Mouse (Mus musculus): ENCODE measurements around the gene Rnf123.
A peak's percentile ranks its signal among the peaks of the same experiment; 100 is the strongest.

The Rnf123 gene

DNA sequence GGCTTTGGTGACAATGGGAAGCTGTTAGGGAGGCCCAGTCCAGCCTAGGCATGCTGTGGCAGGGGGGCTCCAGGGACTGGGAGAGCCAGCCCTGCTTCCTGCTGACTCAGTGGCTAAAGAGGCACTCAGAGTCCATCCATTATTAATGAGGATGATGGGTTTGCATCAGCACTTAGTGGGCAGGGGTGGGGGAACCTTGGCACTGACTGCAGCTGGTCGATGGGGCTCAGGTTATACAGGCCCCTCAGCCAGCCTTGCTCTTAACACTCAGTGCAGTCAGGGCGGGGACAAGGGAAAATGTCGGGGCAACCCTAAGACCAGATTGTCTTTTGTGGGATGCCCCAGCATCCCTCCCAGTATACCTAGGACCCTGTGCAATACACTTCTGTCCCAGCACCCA, 21.0 kb downstream of the Rnf123 start:
- no peak for DNase-seq (ENCODE audit: low spot score)

DNA sequence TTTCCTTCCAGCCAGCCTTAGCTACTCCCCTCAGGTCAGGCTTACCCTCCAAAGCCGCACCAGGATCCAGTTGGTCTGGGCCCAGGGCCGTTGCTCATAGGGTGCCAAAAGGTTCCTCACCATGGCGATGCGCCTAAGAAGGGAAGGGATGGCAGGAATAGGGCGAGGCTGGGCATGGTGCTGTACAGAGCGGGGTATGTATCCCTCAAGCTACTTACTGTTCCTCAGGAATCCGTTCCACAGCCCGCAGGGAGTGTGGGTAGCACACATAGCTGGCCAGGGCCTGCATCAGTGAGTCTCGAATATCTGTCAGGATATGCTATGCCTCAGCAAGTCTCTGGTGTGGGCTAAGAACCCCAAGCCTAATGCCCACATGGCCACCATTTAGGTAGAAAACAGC, 24.9 kb downstream of the Rnf123 start:
- DNase-seq (ENCODE audit: low spot score), result no peak

DNA sequence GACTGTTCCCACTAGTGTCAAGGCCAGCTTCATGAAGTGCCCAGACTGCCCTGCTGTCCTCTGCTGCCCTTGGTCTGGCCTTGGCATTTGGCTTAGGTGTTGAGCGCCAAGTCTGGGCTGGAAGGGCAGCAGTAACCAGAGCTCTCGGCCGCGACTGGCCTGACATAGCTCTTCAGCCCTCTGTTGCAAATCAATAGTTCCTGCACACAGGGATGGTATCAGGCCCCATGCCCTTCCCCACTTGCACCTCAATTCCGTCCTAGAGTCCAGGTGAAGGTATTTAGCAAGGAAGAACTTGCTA, 25.9 kb downstream of the Rnf123 start:
- DNase-seq (ENCODE audit: low spot score), result no peak

DNA sequence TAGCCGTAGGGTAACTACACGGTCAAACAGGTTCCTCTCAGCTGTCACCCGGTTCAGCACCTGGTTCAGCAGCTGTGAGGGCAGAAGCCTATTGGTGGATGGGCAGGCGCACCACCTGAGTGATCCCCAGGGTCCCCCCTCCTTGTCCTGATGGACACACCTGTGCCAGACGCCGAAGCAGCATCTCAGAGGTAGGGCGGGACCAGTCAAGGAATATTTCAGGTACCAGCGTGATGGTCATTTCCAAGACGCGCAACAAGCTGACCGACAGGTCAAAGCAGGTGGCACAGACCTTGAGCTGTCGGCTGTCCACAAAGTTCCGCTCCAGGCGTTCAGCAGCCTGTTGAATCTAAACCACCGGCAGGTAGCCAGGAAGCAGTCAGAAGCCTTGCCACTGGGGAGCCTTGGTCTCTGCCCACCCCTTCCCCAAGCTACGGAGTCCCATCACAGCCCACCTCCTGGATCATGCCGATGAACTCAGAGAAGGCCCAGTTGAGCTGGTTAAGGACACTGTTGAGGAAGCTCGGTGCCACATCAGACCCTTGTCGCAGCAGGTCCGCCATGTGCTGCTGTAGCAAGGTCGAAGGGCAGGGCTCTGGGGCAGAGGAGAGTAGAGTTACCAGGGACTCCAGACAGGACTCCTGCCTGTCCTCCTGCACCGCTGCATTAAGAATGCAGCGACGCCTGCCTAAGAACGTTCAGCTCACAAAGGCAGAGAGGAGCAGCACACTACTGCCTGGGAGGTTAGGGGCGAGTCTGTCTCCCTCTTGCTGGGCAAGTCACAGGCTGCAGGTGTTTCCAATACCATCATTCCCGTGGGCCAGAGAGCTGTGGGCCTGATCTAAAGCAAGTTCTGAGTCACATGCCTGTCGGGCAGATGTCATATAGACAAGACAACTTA, 26.5 kb downstream of the Rnf123 start:
- DNase-seq (ENCODE audit: low spot score), result no peak

DNA sequence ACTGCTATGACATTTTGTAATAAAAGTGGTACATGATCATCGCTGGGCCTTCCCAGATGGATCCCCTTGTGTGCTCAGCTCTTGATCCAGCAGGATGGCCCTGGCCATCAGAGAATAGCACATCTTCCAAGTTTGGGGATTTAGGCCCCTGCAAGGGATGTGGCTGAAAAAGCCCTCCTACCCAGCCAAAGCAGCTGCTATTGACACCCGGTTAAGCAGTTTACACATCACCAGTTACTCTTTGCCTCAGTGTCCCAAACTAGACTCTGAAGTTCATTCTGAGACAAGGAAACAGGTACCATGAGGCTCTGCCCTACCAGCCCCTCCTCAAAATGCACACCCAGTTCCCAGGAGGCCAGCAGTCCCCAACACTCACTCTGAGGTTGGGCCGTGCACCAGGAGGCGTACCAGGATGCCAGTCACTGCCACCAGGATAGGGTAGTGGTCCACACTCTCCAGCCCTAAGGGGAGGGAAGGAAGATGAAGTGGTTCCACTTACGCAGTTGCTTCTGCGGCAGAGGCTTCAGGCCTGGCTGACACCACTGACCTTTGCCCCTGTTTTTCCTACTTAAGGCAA, 27.4 kb downstream of the Rnf123 start:
- DNase-seq (ENCODE audit: low spot score), result no peak

DNA sequence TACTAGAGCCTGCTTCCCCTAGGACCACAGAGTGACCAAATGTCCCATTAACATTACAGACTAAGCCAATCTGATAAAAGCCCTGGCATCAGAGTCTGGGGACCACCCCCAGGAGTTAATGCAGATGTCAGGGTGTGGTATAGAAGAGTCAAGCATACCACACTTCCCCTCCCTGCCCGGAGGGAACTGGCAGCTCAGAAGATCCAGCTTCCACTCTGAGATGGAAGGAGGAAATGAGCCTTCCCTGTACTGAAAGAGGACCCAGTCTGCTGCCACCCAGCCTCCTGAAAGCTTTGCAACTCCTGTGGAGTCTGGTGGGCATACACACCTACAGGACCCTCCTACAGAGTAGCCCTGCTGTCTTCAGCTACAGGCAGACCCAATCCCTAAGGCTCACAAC, 28.1 kb downstream of the Rnf123 start:
- DNase-seq (ENCODE audit: low spot score), result no peak

DNA sequence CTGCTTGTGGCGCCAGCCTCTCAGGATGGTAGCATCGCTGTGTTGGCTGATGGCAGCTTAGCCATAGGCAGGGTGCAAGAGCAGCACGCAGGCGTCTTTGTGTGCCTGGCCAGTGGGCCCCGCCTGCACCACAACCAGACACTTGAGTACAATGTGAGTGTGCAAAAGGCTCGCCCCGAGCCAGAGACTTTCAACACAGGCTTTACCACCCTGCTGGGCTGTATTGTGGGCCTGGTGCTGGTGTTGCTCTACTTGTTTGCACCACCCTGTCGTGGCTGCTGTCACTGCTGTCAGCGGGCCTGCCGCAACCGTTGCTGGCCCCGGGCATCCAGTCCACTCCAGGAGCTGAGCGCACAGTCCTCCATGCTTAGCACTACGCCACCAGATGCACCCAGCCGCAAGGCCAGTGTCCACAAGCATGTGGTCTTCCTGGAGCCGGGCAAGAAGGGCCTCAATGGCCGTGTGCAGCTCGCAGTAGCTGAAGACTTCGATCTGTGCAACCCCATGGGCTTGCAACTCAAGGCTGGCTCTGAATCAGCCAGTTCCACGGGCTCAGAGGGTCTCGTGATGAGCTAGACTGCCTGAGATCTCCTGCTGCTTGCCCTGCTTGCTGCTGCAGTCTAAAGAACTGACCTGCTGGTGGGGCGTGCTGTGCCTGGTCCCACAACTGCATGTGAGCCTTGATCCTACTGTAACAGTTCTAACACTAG, 28.7 kb downstream of the Rnf123 start:
- DNase-seq (ENCODE audit: low spot score), result no peak

DNA sequence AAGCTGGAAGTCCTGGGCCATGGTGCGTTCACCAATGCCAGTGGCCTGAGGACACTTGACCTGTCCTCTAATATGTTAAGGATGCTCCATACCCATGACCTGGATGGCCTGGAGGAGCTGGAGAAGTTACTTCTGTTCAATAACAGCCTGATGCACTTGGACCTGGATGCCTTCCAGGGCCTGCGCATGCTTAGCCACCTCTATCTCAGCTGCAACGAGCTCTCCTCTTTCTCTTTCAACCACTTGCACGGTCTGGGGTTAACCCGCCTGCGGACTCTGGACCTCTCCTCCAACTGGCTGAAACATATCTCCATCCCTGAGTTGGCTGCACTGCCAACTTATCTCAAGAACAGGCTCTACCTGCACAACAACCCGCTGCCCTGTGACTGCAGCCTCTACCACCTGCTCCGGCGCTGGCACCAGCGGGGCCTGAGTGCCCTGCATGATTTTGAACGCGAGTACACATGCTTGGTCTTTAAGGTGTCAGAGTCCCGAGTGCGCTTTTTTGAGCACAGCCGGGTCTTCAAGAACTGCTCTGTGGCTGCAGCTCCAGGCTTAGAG, 29.4 kb downstream of the Rnf123 start:
- DNase-seq (ENCODE audit: low spot score), result no peak

DNA sequence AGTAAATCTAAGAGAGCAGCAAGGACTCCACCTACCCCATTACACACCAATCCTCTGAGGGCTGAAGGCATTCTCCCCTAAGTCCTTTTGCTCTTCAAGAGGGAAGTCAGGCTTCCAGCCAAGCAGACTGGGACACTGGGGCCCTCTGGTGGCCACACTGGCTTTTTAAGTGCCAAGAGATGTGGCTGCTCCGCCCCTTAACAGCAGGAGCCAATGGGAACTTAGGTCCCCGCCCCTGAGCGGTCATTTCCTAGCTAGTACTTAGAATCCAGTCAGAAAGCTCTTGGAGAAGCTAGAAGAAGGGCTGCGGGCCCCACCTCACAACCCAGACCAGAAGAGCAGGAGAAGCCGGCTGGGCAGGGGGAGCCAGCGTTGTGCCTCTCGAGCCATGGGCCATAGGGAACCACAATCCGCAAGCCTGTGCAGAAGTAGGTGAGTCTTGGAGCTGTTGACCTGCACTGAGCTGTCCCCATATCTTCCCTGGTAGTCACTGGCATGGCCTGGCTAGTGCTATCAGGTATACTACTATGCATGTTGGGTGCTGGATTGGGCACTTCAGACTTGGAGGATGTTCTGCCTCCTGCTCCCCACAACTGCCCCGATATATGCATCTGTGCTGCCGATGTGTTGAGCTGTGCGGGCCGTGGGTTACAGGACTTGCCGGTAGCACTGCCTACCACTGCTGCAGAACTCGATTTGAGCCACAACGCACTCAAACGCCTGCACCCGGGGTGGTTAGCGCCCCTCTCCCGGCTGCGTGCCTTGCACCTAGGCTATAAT, 30.1 kb downstream of the Rnf123 start, which contains the start of gene Amigo3:
TSS of gene Amigo3 (plus strand) at position 275 of the 780 bp plus-strand sequence.
- DNase-seq (ENCODE audit: low spot score), result peak; percentile 95

DNA sequence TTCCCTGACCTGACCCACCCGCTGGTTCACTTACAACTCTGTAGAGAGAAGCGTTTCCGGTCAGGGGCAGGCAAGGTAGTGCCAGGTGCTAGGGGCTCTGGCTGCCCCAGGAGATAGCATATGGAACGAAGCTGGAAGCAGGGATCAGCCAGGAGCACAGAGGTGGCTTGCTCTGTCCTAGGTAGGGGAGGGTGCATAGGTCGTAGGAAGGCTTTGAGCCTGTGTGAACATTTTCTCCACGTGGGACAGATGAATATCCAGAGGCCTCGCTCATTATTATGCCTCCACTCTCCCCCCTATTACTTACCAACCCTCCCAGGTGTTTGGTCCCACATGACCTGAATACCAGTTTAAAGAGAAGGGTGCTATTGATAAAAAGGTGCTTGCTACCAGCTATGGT, 30.7 kb downstream of the Rnf123 start:
- DNase-seq (ENCODE audit: low spot score), result no peak

DNA sequence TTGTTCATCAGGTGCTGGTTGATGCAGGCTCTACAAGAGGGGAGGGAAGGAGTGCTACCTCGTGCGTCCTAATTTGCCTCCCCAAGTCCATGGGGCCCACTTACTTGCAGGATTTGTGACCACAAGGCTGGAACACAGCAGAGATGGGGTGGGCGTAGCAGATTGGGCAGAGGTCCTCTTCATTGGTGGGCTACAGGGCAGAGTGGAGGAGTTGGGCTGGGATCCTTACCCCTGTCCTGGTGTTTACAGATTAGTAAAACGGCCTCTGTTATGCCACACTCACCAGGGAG, 31.3 kb downstream of the Rnf123 start:
- DNase-seq (ENCODE audit: low spot score), result no peak

DNA sequence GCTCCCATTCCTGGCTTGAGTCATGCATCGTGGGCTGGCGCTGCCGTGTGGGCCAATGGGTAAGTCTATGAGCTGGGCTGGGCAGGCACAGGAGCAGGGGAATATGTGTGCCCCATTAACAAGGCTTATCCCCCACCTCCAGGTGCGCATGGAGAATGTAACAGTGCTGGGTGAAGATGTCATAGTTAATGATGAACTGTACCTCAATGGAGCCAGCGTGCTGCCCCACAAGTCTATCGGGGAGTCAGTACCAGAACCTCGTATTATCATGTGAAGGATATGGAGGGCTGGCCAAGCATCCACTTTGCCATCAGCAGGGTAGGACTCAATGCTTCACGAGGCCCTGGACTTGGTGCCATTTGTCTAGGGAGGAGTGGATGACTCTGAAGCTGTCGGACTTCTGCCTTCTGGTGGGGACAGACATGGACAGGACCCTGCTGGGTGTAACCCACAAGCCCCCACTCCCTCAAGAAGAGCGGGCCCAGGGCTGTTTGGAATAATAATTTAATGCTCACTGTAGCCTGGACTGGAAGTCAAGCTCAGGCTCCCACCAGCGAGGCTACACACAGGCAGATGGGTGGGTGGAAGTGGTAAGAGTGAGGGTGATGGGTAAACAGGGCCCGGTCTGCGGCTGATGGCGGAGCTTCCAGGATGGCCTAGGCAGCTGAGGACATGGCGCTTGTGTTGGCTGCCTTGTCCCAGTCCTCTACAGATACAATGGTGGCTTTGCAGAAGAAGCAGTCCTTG, 31.8 kb downstream of the Rnf123 start:
- no peak for DNase-seq (ENCODE audit: low spot score)

DNA sequence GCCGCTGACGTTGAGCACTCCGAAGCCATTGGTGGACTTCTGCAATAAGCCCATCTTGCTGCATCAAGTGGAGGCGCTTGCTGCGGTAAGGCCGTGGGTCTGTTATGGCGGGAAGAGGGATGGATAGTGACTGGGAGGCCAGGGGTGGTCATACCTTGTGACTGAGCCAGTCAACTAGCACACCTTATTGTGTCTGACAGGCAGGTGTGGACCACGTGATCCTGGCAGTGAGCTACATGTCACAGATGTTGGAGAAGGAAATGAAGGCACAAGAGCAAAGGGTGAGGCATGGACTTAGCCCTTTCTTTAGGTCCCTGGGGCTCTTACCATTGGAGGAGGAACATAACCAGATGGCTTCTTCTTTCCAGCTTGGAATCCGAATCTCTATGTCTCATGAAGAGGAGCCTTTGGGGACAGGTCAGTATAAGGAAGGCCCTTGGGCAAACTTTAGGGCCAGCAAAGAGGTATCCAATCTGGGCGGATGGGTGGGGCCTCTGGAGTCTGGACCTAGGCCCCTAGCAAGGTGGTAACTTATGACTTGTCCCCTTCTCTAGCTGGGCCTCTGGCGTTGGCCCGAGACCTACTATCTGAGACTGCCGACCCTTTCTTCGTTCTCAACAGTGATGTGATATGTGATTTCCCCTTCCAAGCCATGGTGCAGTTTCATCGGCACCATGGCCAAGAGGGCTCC, 33.4 kb downstream of the Rnf123 start:
- no peak for DNase-seq (ENCODE audit: low spot score)

DNA sequence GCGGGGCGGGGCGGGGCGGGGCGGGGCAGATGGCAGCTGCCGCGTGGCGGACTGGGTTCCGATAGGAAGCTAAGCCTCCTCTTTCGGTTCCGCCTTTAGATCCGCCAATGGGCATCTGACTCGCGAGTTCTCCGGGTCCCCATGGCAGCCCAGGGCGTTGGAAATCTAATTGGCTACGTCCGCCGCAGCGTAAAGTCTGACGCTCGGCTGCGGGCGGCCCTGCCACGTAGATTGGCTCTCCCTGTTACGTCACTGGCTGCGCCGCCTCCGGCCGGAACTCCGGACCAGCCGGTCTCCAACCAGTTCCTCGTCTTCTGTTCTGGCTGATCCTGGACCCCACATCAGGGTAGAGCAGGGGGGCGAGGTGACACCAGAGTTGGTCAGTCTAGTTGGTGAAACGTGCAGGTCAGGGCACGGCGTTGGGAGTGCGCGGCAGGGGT, 34.1 kb downstream of the Rnf123 start, which contains the start of gene Gmppb:
TSS of gene Gmppb (plus strand) at position 227 of the 440 bp plus-strand sequence.
- DNase-seq (ENCODE audit: low spot score), result peak; percentile 97

DNA sequence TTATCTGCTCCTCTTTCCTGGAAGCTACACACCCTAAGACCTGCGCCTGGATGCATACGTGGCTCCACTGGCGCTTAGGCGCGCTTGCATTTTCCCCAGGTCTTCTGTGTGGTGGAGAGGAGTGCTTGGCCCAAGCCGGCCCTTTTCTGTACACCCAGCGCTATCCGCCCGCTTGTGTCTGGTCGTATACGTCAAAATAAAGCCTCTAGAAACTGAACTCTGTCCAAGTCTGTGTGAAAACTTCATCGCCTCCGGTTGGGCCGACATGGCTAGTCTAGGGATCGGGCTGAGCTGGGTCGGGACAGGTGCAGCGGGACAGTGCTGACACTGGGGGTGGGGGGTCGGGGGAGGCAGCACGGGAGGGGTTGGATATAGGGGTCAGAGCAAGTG, 34.6 kb downstream of the Rnf123 start:
- DNase-seq (ENCODE audit: low spot score), result no peak

DNA sequence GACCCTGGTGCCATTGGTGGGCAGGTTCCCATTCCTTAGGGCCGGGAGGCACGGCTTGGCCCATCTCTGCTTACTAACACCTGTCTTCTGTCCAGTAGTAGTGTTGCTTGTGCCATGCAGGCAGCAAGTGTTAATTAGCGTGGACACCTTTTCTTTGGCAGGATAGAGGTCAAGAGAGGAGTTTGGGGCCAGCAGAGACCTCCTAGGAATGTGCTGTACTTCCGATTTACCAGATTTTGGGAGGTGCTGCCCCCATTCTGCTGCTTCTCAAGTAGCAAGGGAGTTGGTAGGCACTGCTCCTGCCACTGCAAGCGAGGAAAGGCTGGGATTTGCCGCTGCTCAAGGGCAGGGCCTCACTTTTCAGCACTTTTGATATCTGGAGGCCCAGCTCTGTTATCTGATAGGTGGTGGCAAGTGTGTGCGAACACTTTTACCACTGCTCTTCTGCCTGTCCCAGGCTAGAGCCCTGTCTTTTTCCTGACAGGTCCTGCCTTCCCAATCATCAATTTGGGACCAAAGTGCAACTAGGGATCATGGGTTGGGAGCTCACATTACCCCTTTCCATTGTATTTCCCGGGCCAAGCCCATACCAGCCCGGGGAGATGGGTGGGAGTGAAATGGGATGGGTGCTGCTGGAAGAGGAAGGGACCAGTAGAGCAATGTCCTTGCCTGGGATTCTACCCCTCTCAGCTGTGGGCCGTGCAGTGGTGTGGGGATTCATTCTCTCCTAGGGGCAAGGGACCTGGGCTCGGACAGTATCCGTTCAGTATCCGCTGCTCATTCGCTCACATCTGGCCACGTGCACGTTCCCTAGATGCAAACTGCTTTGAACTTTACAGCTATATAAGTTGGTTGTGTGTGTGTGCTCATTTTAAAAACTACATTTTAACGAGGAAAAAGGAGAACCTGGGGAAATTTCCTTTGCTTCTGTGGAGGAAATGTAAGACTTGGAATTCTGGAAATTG, 35.3 kb downstream of the Rnf123 start:
- no peak for DNase-seq (ENCODE audit: low spot score)

DNA sequence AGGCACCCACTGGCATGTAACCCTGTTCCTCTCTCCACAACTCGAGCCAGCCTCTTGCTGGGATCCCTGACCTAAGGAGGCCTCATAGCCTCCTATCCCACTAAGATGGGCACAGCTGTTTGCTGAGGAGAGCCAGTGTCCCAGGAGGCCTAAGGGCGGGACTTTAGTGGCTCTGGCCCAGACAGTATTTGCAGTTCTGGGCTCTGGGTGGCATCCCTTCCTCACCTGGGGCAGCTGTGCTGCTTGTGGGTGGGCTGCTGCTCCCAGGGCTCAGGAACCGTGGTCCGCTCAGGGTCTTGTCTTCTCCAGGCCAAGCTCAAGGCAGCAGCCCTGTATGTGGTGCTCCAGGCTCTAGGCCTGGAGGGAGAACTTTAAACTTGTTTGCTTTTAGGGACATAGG, 36.6 kb downstream of the Rnf123 start:
- DNase-seq (ENCODE audit: low spot score), result no peak

DNA sequence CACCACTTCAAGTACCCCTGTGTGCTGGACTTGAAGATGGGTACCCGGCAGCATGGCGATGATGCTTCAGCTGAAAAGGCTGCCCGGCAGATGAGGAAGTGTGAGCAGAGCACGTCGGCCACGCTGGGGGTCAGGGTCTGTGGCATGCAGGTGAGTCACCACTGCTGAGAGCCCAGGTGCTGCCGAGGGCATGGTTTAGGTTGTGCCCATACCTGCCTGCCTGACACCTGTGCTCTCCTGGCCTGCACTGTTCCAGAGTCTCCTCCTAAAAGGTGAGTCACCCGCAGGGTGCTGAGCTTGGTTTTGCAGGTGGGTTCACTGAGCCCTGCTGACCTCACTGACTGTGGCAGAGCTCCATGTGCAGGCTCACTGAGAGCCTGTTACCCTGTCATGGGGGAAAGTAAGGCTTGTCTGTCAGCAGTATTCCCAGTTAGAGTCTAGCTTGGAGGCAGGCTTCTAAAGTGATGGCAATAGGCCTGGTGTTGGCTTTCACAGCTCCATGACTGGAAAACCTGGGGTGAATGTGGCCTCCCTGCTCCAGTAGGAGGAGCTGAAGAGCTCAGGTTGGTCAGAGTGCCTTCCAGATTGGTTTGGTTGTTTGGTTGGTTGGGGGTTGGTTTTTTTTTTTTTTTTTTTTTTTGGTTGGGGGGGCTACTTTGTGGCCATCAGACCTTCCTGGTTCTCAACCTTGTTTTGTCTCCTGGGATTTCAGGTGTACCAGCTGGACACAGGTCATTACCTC, 38.2 kb downstream of the Rnf123 start:
- no peak for DNase-seq (ENCODE audit: low spot score)
